Mouse (Mus musculus) heart, embryonic 16.5 days (tissue): Measurements from ENCODE around the gene Ksr2. TPM values are rescaled to one million over a fixed set of nuclear protein-coding genes. Genes with fewer than 3 reads are reported as not detected.

Source experiments
- ATAC-seq: fragments of 200-750 bp; cut with Nextera tagmentation; replicated peaks from 2 replicates; pipeline ENCODE4 v1.8.0; 2017; ENCODE audit warnings: moderate number of reproducible peaks; ENCODE audit not compliant: insufficient read depth, low FRiP score; ENCODE audit errors: extremely low read depth
- H3K27ac ChIP-seq: fragments of 300-500 bp; sonication (generic); 2 replicates; pipeline ENCODE4 v1.5.1; 2014; ENCODE audit warnings: mild to moderate bottlenecking, low read length, control low read depth, moderate library complexity
- H3K27me3 ChIP-seq: fragments of 300-500 bp; sonication (generic); 2 replicates; pipeline ENCODE4 v1.6.1; 2014; ENCODE audit warnings: low read length, mixed read lengths; ENCODE audit not compliant: control insufficient read depth, insufficient read depth
- H3K36me3 ChIP-seq: fragments of 300-500 bp; sonication (generic); 2 replicates; pipeline ENCODE4 v1.6.1; 2014; ENCODE audit not compliant: control insufficient read depth, insufficient read depth
- H3K4me1 ChIP-seq: fragments of 300-500 bp; sonication (generic); 2 replicates; pipeline ENCODE4 v1.6.1; 2014; ENCODE audit warnings: low read length, mixed read lengths; ENCODE audit not compliant: control insufficient read depth, insufficient read depth
- H3K4me2 ChIP-seq: fragments of 300-500 bp; sonication (generic); 2 replicates; pipeline ENCODE4 v1.6.1; 2014; ENCODE audit warnings: low read depth, mild to moderate bottlenecking, control low read depth, low read length
- H3K4me3 ChIP-seq: fragments of 300-500 bp; sonication (generic); 2 replicates; pipeline ENCODE4 v1.5.1; 2014; ENCODE audit warnings: mild to moderate bottlenecking, control low read depth, low read length
- H3K9ac ChIP-seq: fragments of 300-500 bp; sonication (generic); 2 replicates; pipeline ENCODE4 v1.6.1; 2014; ENCODE audit warnings: low read length, control low read depth
- H3K9me3 ChIP-seq: fragments of 300-500 bp; sonication (generic); replicated peaks from 2 replicates; pipeline ENCODE4 v1.6.1; 2016; ENCODE audit warnings: low read length; ENCODE audit not compliant: control insufficient read depth
- WGBS: fragments of 180-500 bp; shearing (Covaris S2); extraction: QIAGEN DNeasy Blood & Tissue Kit; methylation state at CpG from one replicate; pipeline ENCODE4 v1.1.7; 2014; 5-methylcytosine and 5-hydroxymethylcytosine counted together
- polyA plus RNA-seq: library from polyadenylated mRNA; unstranded; fragments of >200 nt; fragmentation: Nextera tagmentation; extraction: Ambion mirVana; gene quantifications from 2 replicates; pipeline ENCODE4 v1.2.1, GENCODE M21; 2015

Ksr2 gene
- polyA plus RNA-seq, 1 experiment from 2014 or later, result 0.05 TPM

- Histone ChIP-seq H3K9me3 (no peaks in the 10 kb centered on the region), H3K27ac (no peak overlapping the region), H3K4me3 (no peak overlapping the region), H3K36me3 (no peaks in the 10 kb centered on the region), H3K4me2 (no peak overlapping the region), H3K9ac (no peak overlapping the region), H3K4me1 (no peaks in the 10 kb centered on the region), H3K27me3 (no peaks in the 10 kb centered on the region; the same call in 1 of the 2 replicates)
- 81% methylated on average over 6 of the region's 6 CpGs for WGBS
- ATAC-seq, result no peak
Measured at GRCm38 (mm10) chr5:117818800-117819199, 405.0 kb downstream of the Ksr2 start.

- Histone ChIP-seq H3K4me3 (no peak overlapping the region), H3K9me3 (no peaks in the 10 kb centered on the region), H3K4me2 (no peak overlapping the region), H3K27ac (no peak overlapping the region), H3K4me1 (no peaks in the 10 kb centered on the region), H3K9ac (no peak overlapping the region), H3K27me3 (no peaks in the 10 kb centered on the region; the same call in 1 of the 2 replicates), H3K36me3 (no peaks in the 10 kb centered on the region)
- 42% methylated on average over 7 of the region's 7 CpGs for WGBS
- ATAC-seq, result no peak
Measured at GRCm38 (mm10) chr5:117820445-117820844, 406.6 kb downstream of the Ksr2 start.

- no peaks in the 10 kb centered on the region for H3K27me3 ChIP-seq
- no peaks in the 10 kb centered on the region for H3K9me3 ChIP-seq
- no peaks in the 10 kb centered on the region for H3K36me3 ChIP-seq
- H3K9ac ChIP-seq, result no peak overlapping the region
- H3K27ac ChIP-seq, result no peak overlapping the region
- no peak overlapping the region for H3K4me3 ChIP-seq
- ATAC-seq, result no peak
- no peak overlapping the region for H3K4me2 ChIP-seq
- WGBS, result 90% methylated on average over 9 of the region's 9 CpGs
- H3K4me1 ChIP-seq, result no peaks in the 10 kb centered on the region
Measured at GRCm38 (mm10) chr5:117823811-117824210, 410.0 kb downstream of the Ksr2 start.

- no peak overlapping the region for H3K27ac ChIP-seq
- no peak overlapping the region for H3K4me3 ChIP-seq
- no peaks in the 10 kb centered on the region for H3K36me3 ChIP-seq
- H3K4me2 ChIP-seq, result no peak overlapping the region
- H3K27me3 ChIP-seq, result no peaks in the 10 kb centered on the region
- H3K9ac ChIP-seq, result no peak overlapping the region
- no peaks in the 10 kb centered on the region for H3K9me3 ChIP-seq
- H3K4me1 ChIP-seq, result no peaks in the 10 kb centered on the region
- no peak for ATAC-seq
- WGBS, result 72% methylated on average over 5 of the region's 5 CpGs
Measured at GRCm38 (mm10) chr5:117824486-117824885, 410.7 kb downstream of the Ksr2 start.

Other genes with a start within 250 kb of the Ksr2 start
- gene Pebp1, start 126.4 kb upstream of the Ksr2 start, polyA plus RNA-seq, result 599 and 652 TPM in 2 replicates
- gene Vsig10, start 94.9 kb upstream of the Ksr2 start, polyA plus RNA-seq, result 6.1 and 9.2 TPM in 2 replicates
- gene Wsb2, start 56.7 kb upstream of the Ksr2 start, polyA plus RNA-seq, result 75.1 and 86.8 TPM in 2 replicates
- gene Rfc5, start 25.0 kb upstream of the Ksr2 start, polyA plus RNA-seq, result 62.8 and 69.4 TPM in 2 replicates